Mouse (Mus musculus) heart, postnatal 0 days (tissue): Measurements from ENCODE around the gene 2310039H08Rik.

Experiments used
- CTCF ChIP-seq: IDR thresholded peaks from 2 replicates; pipeline ENCODE4 v1.5.1; 2016; ENCODE audit warnings: antibody characterized with exemption, control low read depth, low read depth
- EP300 ChIP-seq: IDR thresholded peaks from 2 replicates; pipeline ENCODE4 v1.6.1; 2016; ENCODE audit warnings: antibody characterized with exemption, low read depth

GRCm38 (mm10) chr17:46771616-46772015 is 819 bp upstream of the 2310039H08Rik start:
- TF ChIP-seq CTCF (no peak), EP300 (no peak)
